Mouse (Mus musculus) retina, postnatal 7 days (tissue): ENCODE data around the gene Fam72a.
"Not testable (repeated sequence)": the region's sequence is repeated elsewhere in the genome, so short reads cannot be mapped to it uniquely, and the experiment has no call there.

Experiments
- DNase-seq: peaks from one replicate; pipeline ENCODE4 v3.0.0-alpha.2; 2012; ENCODE audit warnings: low read depth, low spot score

Gene Fam72a

DNA sequence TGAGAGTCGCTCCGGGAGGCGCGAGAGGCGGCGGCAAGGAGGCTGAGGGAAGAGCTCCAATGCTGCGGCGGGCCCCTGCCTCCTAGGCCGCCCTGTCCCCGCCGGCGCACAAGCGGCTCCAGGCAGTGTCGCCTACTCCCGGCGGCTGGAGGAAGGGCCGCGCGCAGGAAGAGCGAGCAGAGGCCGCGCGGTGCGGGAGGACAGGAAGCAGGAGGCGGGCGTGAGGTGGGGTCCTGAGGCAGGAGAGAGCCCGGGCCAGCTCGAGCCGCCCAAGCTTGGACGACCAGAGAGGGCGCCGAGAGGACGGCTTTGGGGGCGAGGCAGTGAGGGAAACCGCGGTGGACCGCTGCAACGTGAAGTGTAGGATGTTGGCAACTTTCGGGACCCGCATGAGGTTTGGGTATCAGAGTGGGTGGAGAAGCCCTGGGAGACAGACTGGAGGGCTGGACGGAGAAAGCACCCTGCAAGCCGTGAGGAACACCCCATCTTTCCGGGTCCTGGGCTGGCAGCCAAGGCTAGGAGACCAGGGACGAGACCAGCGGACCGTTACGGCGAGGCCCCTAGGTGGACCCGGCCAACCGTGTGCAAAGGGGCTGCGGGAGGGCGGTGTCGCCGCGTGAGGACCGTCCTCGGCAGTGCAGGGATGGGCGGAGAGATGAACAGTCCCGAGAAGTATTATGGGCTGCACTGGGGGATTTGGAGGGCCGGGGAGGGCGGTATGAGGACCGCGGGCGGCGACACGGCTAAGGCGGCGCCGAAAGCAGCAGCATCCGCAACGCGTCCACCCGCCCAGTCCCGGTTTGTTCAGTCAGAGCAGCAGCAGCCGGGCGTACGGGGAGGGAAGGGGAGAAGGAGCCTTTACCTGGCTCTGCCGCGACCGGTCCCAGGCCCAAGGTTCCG lies 1.1 kb upstream of the Fam72a start:
- DNase-seq = peak; percentile 42

DNA sequence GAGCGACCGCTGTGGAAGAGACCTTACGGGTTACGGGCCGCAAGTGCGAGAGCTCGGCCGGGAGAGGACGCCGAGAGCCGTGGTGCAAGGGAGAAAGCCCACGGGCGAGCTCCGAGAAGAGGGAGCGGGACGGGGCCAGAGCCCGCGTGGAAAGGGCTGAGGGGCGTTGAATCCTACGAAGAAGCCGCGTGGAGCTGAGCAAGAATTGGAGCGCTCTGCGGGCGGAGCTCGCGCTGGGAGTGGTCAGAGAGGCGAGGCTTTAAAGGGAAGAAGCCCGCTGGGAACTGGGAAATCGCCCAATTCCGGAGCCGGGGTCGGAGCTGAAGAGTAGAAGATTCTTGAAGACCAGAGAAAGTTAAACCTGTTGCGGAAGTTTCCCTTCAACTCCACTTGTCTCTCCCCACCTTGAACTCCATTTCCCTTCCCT lies 391 bp downstream of the Fam72a start:
- DNase-seq = no peak

DNA sequence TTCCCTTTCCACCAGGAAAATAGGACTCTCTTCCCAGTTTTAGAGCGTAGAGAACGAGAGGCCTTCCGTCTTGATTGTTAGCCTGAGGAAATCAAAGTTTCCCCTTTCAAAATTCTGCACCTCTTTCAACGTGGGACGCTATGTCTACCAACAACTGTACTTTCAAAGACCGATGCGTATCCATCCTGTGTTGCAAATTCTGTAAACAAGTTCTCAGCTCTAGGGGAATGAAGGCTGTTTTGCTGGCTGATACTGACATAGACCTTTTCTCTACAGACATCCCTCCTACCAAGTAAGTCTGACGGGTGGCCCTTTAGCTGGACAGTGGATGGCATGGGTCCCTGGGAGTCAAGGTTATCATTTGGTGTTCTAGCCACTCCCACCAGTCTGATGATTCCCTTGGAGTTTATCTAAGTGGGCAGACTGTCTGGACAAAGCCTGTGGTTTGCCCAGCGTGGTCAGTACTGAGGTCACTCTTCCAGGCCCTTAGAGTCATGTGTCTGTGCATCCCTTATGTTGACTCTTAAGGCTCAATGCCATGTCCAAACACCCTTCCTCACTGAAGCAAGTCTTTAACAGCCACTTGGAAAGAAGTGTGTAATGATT lies 961 bp downstream of the Fam72a start:
- DNase-seq = no peak

DNA sequence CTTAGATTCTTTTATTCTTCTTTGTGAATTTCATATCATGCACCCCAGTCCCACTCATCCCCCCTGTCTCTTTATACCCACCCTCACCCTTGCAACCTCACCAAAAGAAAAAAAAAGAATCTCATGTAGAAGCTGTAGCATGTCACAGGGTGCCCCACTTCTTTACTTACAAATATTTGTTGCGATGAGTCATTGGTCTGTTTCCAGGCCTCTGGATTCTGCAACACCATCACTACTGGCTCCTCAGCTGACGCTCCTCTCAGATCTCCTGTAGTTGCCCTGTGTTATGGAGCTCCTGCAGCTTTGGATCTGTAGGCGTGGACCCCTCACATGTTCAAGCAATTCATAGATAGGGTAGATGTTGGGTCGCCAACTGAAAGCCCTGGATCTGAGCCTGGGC lies 12.1 kb downstream of the Fam72a start:
- DNase-seq = no peak

DNA sequence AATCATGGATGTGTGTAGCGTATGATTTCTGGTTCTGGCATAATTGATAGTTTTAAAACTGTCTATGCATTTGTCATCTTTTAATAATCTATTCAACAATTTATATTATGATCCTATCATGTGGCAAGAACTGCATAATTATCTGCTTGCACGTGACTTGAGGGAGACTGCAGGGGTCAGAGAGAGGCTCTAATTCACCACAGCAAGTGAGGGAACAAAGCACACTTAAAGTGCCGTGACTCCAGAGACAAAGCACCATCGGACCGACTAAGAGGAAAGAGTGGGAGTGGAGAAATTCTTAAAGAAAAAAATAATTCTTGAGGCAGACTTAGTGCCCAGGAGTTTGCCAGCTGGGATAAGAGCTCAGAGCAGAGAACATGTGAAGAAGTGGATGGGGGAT lies 13.1 kb downstream of the Fam72a start:
- no peak for DNase-seq

DNA sequence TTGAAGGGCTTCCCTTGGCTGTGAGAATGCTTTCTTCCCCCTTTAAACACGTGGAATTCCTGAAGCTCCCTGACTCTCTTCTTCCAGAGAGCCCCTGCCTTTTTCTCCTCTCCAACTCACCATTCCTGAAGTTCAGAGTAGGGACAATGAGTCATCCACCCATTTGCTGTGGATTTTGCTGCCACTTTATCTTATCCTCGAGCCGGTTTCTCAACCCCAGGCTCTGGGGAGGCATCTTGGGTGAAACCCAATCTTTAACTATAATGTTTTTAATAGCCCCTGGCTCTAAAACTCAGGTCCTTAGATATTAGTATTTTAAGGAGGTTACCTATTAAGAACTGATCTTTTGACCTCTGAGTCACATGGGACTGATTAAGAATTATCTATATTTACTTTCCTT lies 13.7 kb downstream of the Fam72a start:
- DNase-seq = no peak

DNA sequence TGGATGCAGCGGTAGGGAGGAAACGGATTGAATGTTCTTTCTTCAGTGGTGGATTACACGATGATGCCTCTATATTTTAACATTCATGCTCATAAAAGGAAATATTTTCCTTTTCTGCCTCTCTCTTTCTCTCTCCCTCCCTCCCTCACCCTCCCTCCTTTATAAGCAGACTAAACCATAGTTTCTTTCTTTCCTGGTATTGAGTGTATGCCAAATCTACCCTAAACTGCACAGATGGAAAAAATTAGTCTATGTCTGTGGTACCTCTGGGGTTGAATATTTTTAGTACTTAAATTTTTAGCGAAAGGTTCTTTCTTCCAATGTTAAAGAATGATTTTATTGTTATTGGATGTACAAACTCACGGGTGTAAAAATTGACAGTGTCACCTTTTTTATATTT lies 14.2 kb downstream of the Fam72a start:
- DNase-seq = no peak

DNA sequence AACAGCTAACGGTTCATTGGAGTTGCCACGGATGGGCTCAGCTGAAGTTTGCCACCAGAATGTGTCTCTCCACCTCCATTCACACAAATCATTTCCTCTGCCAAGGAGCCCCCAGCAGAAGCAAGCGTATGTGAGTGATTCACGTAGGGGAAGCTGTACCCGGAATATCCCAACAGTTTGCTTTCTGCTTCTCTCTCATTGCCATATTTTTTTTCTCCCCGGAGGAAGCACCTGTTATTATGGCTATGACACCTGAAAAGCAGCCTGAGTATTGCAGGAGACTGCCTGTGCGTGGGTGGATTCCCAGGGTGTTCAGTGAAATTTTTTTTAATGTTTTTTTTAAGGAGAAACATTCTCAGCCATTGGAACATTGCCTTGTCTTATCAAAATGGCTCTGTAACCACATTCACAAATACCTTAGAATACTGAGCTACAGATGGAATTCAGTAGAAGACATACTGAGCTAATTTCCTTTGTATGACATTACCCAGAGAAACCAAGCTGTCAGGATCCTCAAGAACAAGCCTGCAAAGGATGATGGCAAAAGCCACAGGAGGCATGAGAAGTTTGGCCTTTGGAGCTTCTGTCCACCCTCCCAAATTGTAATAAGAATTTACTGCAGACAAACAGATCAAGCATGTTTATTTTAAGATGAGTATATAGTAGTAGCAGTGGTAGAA lies 16.3 kb downstream of the Fam72a start:
- DNase-seq = no peak

DNA sequence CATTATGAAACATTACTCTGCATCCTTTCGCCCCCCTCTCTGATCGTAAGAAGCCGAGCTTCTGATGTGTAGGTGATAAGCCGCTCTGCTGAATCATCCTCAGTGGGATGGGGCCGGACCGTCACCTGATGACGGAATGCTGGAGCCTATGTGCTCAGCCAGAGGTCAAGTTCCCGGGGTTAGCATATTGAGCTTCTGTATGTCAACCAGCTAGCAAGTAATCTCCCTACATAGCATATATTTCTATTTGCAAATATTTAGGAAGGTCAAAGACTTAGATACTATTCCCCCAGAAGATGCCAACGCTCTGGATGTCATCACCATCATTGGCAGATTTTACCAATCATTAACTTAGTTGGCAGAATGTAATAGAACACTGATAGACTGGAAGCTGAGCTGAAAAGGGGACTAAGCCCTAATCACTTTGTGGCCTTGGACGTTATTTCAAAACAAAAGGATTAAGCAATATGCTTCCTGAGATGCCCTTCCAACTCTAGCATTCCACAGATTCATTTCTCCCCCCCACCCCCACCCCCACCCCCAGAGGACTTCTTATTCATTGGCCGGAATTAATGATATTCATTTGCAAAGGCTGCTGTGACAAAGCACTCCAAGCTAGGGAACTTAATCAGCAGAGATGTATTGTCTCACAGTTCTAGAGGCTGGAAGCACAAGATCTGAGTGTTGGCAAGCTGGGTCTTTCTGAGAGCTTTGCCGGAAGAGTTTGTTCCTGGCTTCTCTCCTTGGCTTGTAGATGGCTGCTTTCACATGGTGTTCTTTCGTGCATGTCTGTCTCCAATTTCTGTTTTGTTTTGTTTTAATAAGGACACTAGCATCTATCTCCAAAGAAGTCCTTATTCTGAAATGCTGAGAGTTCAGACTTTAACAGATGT lies 19.3 kb downstream of the Fam72a start:
- no peak for DNase-seq

DNA sequence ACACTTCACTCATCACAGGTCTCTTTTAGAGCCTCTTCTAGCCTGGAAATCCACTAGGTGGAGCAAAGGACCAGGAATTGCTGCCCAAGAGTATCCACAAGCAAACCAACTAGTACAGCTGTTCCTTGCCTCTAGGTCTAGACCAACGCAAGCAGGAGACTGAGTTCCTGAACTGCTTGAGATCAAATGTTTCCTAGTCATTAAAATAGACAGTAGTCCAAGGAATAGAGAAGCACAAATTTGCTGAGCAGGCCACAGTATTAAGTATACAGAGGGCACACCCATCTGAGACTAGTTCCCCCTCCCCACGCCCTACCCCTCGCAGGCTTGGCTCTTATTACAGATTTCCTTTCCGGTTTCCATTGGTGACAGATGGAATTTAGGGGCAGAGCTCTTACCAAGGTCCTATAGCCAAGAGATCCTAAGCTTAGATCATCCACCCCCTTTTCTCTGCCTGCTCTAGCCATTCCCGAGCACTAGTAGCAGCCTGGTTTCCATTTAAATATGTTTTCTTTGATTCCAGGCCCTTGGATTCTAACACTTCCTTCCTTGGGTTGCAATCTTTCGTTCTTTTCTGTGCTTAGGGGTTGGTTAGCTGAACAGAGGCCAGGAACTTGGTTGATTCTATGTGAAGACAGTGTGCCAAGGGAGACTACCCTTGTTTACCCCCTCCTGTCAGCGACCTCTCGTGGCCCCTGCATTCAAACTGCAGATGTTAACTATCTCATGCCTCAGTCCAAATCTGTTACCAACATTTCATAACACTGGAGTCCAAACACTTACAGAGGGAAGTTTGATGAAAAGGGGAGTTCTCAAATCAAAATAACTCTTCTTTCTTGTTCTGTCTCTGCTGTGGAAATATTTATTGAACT lies 21.0 kb downstream of the Fam72a start:
- DNase-seq = no peak

DNA sequence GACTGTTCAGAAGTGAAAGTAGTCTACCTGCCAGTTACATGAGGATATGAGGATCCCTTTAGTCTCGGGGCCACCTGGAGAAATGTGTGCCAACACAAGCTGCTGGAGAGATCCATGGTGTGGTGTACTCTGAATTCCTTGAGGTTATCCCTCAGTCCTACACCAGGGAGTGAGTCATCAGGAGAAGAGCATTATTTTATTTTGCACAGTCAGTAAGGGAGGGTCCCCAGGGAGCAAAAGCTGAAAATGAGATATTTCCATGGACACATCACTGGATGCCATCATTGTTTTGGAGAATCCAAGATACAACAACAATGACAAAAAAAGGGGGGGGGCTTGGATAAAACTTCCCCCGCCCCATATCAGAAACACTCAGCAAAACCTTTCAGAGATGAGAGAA lies 24.3 kb downstream of the Fam72a start:
- no peak for DNase-seq

DNA sequence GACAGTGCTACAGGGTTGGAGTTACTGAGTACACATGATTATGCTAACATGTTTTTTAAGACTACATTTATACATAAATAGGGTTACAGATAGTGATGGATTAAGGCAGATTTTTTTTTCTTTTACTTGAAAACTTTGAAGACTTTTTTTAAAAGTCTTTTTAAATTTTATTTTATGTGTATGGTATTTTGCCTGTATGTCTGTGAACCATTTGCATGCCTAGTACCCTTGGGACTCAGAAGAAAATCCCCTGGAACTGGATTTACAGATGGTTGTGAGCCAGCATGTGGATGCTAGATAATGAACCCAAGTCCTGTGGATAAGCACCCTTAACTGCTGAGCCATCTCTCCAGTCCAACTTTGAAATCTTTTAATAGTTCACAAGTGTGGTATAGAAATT lies 25.7 kb downstream of the Fam72a start:
- no peak for DNase-seq

DNA sequence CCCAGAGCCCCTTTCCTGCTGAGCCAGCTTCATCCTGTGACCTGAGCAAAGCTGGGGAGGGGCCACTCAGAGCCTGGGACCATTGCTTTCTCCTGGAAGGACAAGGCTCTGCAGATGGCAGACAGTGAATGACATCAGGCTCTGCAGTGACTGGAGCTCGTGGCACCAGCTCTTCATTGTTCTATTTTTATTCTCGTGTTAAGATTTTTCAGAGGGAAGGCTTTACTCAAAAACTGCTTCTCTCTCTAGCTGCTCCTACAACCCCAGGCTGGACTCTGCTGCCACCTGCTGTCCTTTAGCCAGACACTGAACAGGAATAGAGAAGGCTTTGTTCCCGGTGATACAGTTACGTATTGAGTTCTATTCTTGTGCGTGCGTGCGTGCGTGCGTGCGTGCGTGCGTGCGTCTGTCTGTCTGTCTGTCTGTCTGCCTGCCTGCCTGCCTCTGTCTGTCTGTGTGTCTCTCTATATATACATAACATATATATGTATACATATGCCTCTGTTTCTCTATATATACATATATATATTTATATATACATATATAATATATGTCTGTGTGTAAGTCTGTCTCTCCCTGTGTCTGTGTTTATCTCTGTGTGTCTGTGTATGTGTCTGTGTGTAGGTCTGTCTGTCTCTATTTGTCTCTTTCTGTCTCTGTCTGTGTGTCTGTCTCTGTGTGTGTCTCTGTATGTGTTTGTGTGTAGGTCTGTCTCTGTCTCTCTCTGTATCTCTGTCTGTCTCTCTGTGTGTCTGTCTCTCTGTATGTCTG lies 27.5 kb downstream of the Fam72a start:
- peak; percentile 79 for DNase-seq

DNA sequence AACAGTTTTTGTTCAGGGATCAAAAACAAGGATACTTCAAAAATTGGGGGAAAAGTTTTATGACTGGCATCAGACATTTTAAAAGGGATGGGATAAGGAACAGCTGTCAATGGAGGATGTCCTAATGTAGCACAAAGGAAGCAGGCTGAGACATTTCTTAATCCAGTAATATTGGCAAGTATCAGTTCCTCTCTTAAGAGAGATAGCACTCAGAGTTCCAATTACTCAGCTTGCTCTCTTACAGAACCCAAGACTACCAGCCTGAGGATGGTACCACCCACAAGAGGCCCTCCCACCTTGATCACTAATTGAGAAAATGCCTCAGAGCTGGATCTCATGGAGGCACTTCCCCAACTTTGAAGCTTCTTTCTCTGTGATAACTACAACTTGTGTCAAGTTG lies 32.8 kb downstream of the Fam72a start:
- DNase-seq = no peak

DNA sequence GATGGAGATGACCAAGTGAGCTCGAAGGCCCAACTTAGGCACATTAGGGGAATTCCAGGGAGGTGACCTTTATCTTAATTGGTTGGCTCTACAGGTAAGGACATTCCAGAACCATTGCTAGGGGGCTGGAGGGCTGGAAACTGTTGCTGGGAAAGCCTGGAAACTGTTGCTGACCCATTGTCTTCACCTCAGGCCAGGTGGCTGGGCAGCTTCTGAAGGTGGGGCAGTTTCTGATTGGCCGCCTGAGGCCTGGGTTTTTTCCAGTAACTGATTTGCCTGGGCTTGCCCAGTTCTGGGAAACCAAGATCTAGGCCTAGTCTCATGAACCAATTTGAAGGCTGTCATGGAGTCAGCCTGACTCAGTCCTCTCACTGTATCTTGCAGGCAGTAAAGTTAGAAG lies 34.4 kb downstream of the Fam72a start:
- no peak for DNase-seq

DNA sequence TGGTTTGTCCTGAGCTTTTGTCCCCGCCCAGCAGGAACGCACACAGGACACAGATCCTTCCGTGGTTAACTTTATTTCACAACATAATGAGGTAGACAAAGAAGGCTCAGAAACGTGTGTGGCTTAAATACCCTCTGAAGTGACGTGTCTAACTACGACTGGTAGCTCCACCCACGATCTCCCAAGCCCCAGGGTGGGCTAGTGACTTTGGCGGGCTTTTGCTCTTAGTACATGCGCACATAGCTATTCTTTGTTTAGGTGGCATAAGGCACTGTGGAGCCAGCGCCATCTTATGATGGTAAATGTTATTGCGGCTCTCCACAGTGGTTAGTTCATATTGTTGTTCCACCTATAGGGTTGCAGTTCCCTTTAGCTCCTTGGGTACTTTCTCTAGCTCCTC lies 38.4 kb downstream of the Fam72a start:
- DNase-seq = not testable (repeated sequence)

DNA sequence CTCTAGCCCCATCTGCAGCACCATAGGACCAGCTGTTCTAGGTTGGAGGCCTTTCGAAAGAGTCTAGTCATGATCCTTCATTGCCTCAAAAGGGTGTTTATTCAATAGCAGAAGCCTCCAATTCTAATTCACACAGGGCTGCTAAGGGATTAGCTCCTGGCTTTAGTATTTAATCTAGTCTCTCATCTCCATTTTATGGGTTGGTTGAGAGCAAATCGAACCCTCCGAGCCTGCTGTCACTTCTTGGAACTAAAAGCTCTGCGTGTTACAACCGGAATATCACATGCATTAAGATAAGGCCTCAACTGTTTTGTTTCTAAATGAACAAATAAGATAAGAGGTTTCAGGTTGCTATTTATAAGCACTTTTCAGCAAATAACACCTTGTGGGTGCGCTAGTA lies 42.0 kb downstream of the Fam72a start:
- no peak for DNase-seq

DNA sequence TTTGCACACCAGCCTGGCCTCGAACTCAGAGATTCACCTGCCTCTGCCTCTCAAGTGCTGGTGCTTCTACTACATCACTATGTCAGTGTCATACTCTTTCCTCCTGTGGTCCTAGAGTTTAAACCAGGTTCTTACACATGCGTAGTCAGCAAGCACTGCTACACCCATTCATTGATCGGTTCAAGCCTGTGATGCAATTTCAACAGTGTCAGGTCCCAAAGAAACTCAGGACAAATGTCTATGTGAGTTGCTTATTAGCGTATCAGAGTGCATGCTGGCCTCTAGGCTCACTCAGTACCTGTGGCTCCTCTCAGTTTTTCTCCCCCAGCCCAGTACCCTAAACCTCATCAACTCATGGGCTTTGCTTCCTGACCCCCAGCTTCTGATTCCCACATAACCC lies 42.7 kb downstream of the Fam72a start:
- DNase-seq = no peak

DNA sequence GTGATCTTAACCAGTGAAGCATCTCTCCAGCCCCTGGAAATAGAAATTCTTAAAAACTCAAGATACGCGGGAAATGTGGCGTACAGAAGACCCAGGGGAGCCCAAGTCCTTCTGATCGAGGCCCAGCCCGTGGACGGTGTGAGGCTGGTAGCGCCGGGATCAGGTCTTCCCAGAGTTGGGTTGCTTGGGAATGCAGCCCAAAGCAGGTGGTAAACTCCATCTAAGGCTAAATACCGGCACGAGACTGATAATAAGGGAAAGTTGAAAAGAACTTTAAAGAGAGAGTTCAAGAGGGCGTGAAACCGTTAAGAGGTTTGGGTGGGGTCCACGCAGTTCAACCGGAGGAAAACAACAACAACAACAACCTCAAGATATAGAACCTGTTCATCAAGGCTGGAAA lies 46.0 kb downstream of the Fam72a start:
- peak; percentile 19 for DNase-seq
